Mouse (Mus musculus): Measurements from ENCODE around the gene Cpa5.

GRCm38 (mm10) chr6:30594364-30594763 lies 16.4 kb upstream of the Cpa5 start:
- TF ChIP-seq MAZ (IDR thresholded peaks at IDR 0.05; ENCODE audit: low read depth, low read length) (no peak), CTCF (conservative IDR thresholded peaks at IDR 0.05 in 1 of 2, IDR thresholded peaks at IDR 0.05 in 1 of 2; ENCODE audit: low read depth in 2 of 2, low read length in 2 of 2) (no peak), POLR2A (IDR thresholded peaks at IDR 0.05; ENCODE audit: low read depth, low read length) (no peak), KAT2A (IDR thresholded peaks at IDR 0.05; ENCODE audit: insufficient replicate concordance, low read length) (no peak)
